Mouse (Mus musculus) erythroblast, embryonic 14.5 days (primary cell): ENCODE data around the gene Slc47a1. TPM values are rescaled to one million over a fixed set of nuclear protein-coding genes. Genes with fewer than 3 reads are reported as not detected.

ENCODE experiments used
- H3K27me3 ChIP-seq: 2 replicates; pipeline ENCODE4 v1.6.1; 2012; ENCODE audit warnings: inconsistent platforms; ENCODE audit not compliant: control insufficient read depth
- H3K36me3 ChIP-seq: 2 replicates; pipeline ENCODE4 v1.6.1; 2012; ENCODE audit warnings: mild to moderate bottlenecking, inconsistent platforms; ENCODE audit not compliant: control insufficient read depth
- H3K4me1 ChIP-seq: 2 replicates; pipeline ENCODE4 v1.6.1; 2012; ENCODE audit warnings: inconsistent platforms; ENCODE audit not compliant: control insufficient read depth
- H3K4me3 ChIP-seq: replicated peaks from 2 replicates; pipeline ENCODE3; 2012; ENCODE audit warnings: moderate library complexity, mild to moderate bottlenecking, inconsistent platforms
- H3K9me3 ChIP-seq: 2 replicates; pipeline ENCODE4 v1.6.1; 2012; ENCODE audit warnings: low read length, inconsistent platforms, mixed read lengths; ENCODE audit not compliant: control insufficient read depth
- GATA1 ChIP-seq: IDR thresholded peaks from 2 replicates; pipeline ENCODE4 v1.6.1; 2012; ENCODE audit warnings: low read length, inconsistent platforms, mixed read lengths
- TAL1 ChIP-seq: IDR thresholded peaks from 3 replicates; pipeline ENCODE4 v1.6.1; 2012; ENCODE audit warnings: low read length, inconsistent platforms, mixed read lengths
- polyA plus RNA-seq: library from polyadenylated mRNA; stranded (reverse); fragments of >175 nt; gene quantifications from 2 replicates; pipeline ENCODE4 v1.2.3, GENCODE M21; 2012

Slc47a1 gene
- polyA plus RNA-seq, 1 experiment, result not detected

- Histone ChIP-seq H3K9me3 (no peaks in the 10 kb centered on the region), H3K4me3 (no peak overlapping the region), H3K4me1 (no peaks in the 10 kb centered on the region), H3K36me3 (no peaks in the 10 kb centered on the region), H3K27me3 (peaks cover 43% of the 10 kb centered on the region)
- no peak for TF ChIP-seq GATA1
- TF ChIP-seq TAL1, result no peak
These were observed 36.2 kb downstream of the Slc47a1 start for GRCm38 (mm10) chr11:61341971-61342370.

- Histone ChIP-seq H3K36me3 (no peaks in the 10 kb centered on the region), H3K4me3 (no peak overlapping the region), H3K4me1 (no peaks in the 10 kb centered on the region), H3K27me3 (peaks cover 42% of the 10 kb centered on the region), H3K9me3 (no peaks in the 10 kb centered on the region)
- TF ChIP-seq TAL1, result no peak
- no peak for TF ChIP-seq GATA1
These were observed 36.9 kb downstream of the Slc47a1 start for GRCm38 (mm10) chr11:61341233-61341632.

- H3K9me3 ChIP-seq, result no peaks in the 10 kb centered on the region
- H3K4me3 ChIP-seq, result no peak overlapping the region
- no peak for TF ChIP-seq GATA1
- TF ChIP-seq TAL1, result no peak
- peaks cover 38% of the 10 kb centered on the region for H3K27me3 ChIP-seq
- H3K36me3 ChIP-seq, result no peaks in the 10 kb centered on the region
- no peaks in the 10 kb centered on the region for H3K4me1 ChIP-seq
These were observed 37.8 kb downstream of the Slc47a1 start for GRCm38 (mm10) chr11:61340374-61340773.

GRCm38 (mm10) chr11:61337586-61337985, 40.6 kb downstream of the Slc47a1 start:
- no peak for TF ChIP-seq TAL1
- TF ChIP-seq GATA1, result no peak
- H3K27me3 ChIP-seq, result peaks cover 14% of the 10 kb centered on the region
- no peak overlapping the region for H3K4me3 ChIP-seq
- H3K36me3 ChIP-seq, result no peaks in the 10 kb centered on the region
- H3K9me3 ChIP-seq, result no peaks in the 10 kb centered on the region
- H3K4me1 ChIP-seq, result no peaks in the 10 kb centered on the region

GRCm38 (mm10) chr11:61320904-61321687, 57.0 kb downstream of the Slc47a1 start:
- no peaks in the 10 kb centered on the region for H3K36me3 ChIP-seq
- peaks cover 13% of the 10 kb centered on the region for H3K4me1 ChIP-seq
- H3K4me3 ChIP-seq, result no peak overlapping the region
- H3K27me3 ChIP-seq, result peaks cover 2% of the 10 kb centered on the region; the same call in 1 of the 2 replicates
- no peaks in the 10 kb centered on the region for H3K9me3 ChIP-seq
- no peak for TF ChIP-seq TAL1
- TF ChIP-seq GATA1, result no peak

- Histone ChIP-seq H3K4me3 (no peak overlapping the region), H3K4me1 (peaks cover 13% of the 10 kb centered on the region), H3K36me3 (no peaks in the 10 kb centered on the region), H3K9me3 (no peaks in the 10 kb centered on the region), H3K27me3 (peaks cover 2% of the 10 kb centered on the region; the same call in 1 of the 2 replicates)
- TF ChIP-seq GATA1 (no peak), TAL1 (no peak)
These were observed 58.1 kb downstream of the Slc47a1 start for GRCm38 (mm10) chr11:61319923-61320567.

GRCm38 (mm10) chr11:61319233-61319922, 58.8 kb downstream of the Slc47a1 start:
- TF ChIP-seq TAL1 (no peak), GATA1 (no peak)
- Histone ChIP-seq H3K4me3 (no peak overlapping the region), H3K4me1 (peaks cover 13% of the 10 kb centered on the region), H3K27me3 (peaks cover 2% of the 10 kb centered on the region; the same call in 1 of the 2 replicates), H3K9me3 (no peaks in the 10 kb centered on the region), H3K36me3 (no peaks in the 10 kb centered on the region)

- no peaks in the 10 kb centered on the region for H3K36me3 ChIP-seq
- TF ChIP-seq GATA1 (no peak), TAL1 (no peak)
These were observed 61.3 kb downstream of the Slc47a1 start for GRCm38 (mm10) chr11:61316864-61317263.

GRCm38 (mm10) chr11:61310321-61310720, 67.8 kb downstream of the Slc47a1 start:
- Histone ChIP-seq H3K27me3 (no peaks in the 10 kb centered on the region), H3K4me1 (peaks cover 12% of the 10 kb centered on the region), H3K36me3 (no peaks in the 10 kb centered on the region), H3K9me3 (no peaks in the 10 kb centered on the region), H3K4me3 (no peak overlapping the region)
- TF ChIP-seq GATA1 (no peak), TAL1 (no peak)

More at GRCm38 (mm10) chr11:61316864-61317263, 61.3 kb downstream of the Slc47a1 start:
- Histone ChIP-seq H3K9me3 (no peaks in the 10 kb centered on the region), H3K4me1 (peaks cover 17% of the 10 kb centered on the region), H3K27me3 (peaks cover 2% of the 10 kb centered on the region; the same call in 1 of the 2 replicates), H3K4me3 (no peak overlapping the region)
